Mouse (Mus musculus) liver, adult 2 months (tissue): ENCODE measurements around the gene Snrpb. TPM values are rescaled to one million over a fixed set of nuclear protein-coding genes. Genes with fewer than 3 reads are reported as not detected.

Source experiments
- DNase-seq: peaks from one replicate; pipeline ENCODE4 v3.0.0-alpha.2; 2011; ENCODE audit warnings: low read depth, low spot score; ENCODE audit errors: extremely low read depth
- H3K27ac ChIP-seq: fragments of 200-500 bp; replicated peaks from 2 replicates; pipeline ENCODE4 v1.5.1; 2012; ENCODE audit warnings: low read depth, mild to moderate bottlenecking, control low read depth, inconsistent platforms, low read length; ENCODE audit not compliant: insufficient read depth
- H3K27me3 ChIP-seq: fragments of 200-500 bp; 2 replicates; pipeline ENCODE4 v1.6.1; 2012; ENCODE audit warnings: mild to moderate bottlenecking, moderate library complexity, low read length, inconsistent platforms; ENCODE audit not compliant: control insufficient read depth, insufficient read depth
- H3K36me3 ChIP-seq: fragments of 200-500 bp; 2 replicates; pipeline ENCODE4 v1.6.1; 2012; ENCODE audit warnings: low read length, inconsistent platforms; ENCODE audit not compliant: control insufficient read depth, insufficient read depth
- H3K4me1 ChIP-seq: fragments of 200-500 bp; 2 replicates; pipeline ENCODE4 v1.6.1; 2011; ENCODE audit warnings: low read length; ENCODE audit not compliant: control insufficient read depth, insufficient read depth
- H3K4me3 ChIP-seq: fragments of 200-500 bp; 2 replicates; pipeline ENCODE4 v1.5.1; 2011; ENCODE audit warnings: low read depth, mild to moderate bottlenecking, control low read depth, low read length, moderate library complexity; ENCODE audit not compliant: insufficient read depth
- H3K79me2 ChIP-seq: fragments of 200-500 bp; 2 replicates; pipeline ENCODE4 v1.6.1; 2012; ENCODE audit warnings: inconsistent platforms, mild to moderate bottlenecking, low read length, moderate library complexity; ENCODE audit not compliant: control insufficient read depth, insufficient read depth
- H3K9ac ChIP-seq: fragments of 200-500 bp; 2 replicates; pipeline ENCODE4 v1.6.1; 2012; ENCODE audit warnings: low read depth, mild to moderate bottlenecking, control low read depth, inconsistent platforms, low read length
- CTCF ChIP-seq: fragments of 200-500 bp; IDR thresholded peaks from 2 replicates; pipeline ENCODE4 v1.5.1; 2011; ENCODE audit warnings: low read depth, low read length, control low read depth
- POLR2A ChIP-seq: fragments of 200-500 bp; IDR thresholded peaks from 2 replicates; pipeline ENCODE4 v1.6.1; 2011; ENCODE audit warnings: low read length, control low read depth; ENCODE audit not compliant: insufficient read depth; ENCODE audit errors: extremely low read depth
- WGBS: fragments of 180-500 bp; shearing (Covaris S2); methylation state at CpG from one replicate; pipeline ENCODE4 v1.1.7; 2018; 5-methylcytosine and 5-hydroxymethylcytosine counted together
- polyA plus RNA-seq: library from polyadenylated mRNA; depleted of rRNA; stranded (reverse); fragments of >200 nt; gene quantifications from 2 replicates; pipeline ENCODE4 v1.2.3, GENCODE M21; 2012; rRNA removed
- total RNA-seq: library from RNA; depleted of rRNA; stranded (reverse); fragments of >200 nt; gene quantifications from 2 replicates; pipeline ENCODE4 v1.2.3, GENCODE M21; 2014; rRNA removed

Snrpb gene
- total and polyA plus RNA-seq, 2 experiments = 53.6 to 209 TPM

GRCm38 (mm10) chr2:130125279-130126059, 53.7 kb downstream of the Snrpb start:
- DNase-seq = no peak
- Histone ChIP-seq H3K79me2 (no peaks in the 10 kb centered on the region), H3K27ac (no peak overlapping the region), H3K9ac (no peak overlapping the region), H3K4me3 (no peak overlapping the region), H3K36me3 (no peaks in the 10 kb centered on the region), H3K27me3 (no peaks in the 10 kb centered on the region), H3K4me1 (no peaks in the 10 kb centered on the region)
- 85% methylated on average over 6 of the region's 6 CpGs for WGBS
- TF ChIP-seq CTCF = no peak
- no peak for TF ChIP-seq POLR2A

Other genes with a start within 250 kb of the Snrpb start
- not detected in 2 replicates for gene Tgm3, start 167.1 kb downstream of the Snrpb start, total RNA-seq
- 0.05 and 0.17 TPM in 2 replicates for gene Tgm3, start 167.1 kb downstream of the Snrpb start, polyA plus RNA-seq
- not detected in 2 replicates for gene Tgm6, start 67.0 kb downstream of the Snrpb start, total RNA-seq
- not detected in 2 replicates for gene Tgm6, start 67.0 kb downstream of the Snrpb start, polyA plus RNA-seq
- not detected in 2 replicates for gene Tmc2, start 15.8 kb upstream of the Snrpb start, total RNA-seq
- not detected in 2 replicates for gene Tmc2, start 15.8 kb upstream of the Snrpb start, polyA plus RNA-seq
- gene Nop56, start 95.0 kb upstream of the Snrpb start, total RNA-seq = 12.2 and 12.6 TPM in 2 replicates
- gene Nop56, start 95.0 kb upstream of the Snrpb start, polyA plus RNA-seq = 15.1 and 27.0 TPM in 2 replicates
- gene Idh3b, start 105.1 kb upstream of the Snrpb start, total RNA-seq = 288 and 295 TPM in 2 replicates
- 230 and 257 TPM in 2 replicates for gene Idh3b, start 105.1 kb upstream of the Snrpb start, polyA plus RNA-seq
- gene Ebf4, start 115.8 kb upstream of the Snrpb start, total RNA-seq = 0.07 and 0.09 TPM in 2 replicates
- gene Ebf4, start 115.8 kb upstream of the Snrpb start, polyA plus RNA-seq = 0.19 and 0.22 TPM in 2 replicates
- 0.46 and 0.54 TPM in 2 replicates for gene Cpxm1, start 218.2 kb upstream of the Snrpb start, total RNA-seq
- 1.4 and 1.6 TPM in 2 replicates for gene Cpxm1, start 218.2 kb upstream of the Snrpb start, polyA plus RNA-seq
- gene Gm28372, start 225.8 kb upstream of the Snrpb start, total RNA-seq = not detected in 2 replicates
- gene Gm28372, start 225.8 kb upstream of the Snrpb start, polyA plus RNA-seq = not detected in 2 replicates
- gene 1700020A23Rik, start 225.9 kb upstream of the Snrpb start, total RNA-seq = not detected in 2 replicates
- not detected in 2 replicates for gene 1700020A23Rik, start 225.9 kb upstream of the Snrpb start, polyA plus RNA-seq
- not detected in 2 replicates for gene Tmem239, start 227.1 kb upstream of the Snrpb start, total RNA-seq
- gene Tmem239, start 227.1 kb upstream of the Snrpb start, polyA plus RNA-seq = not detected in 2 replicates
- gene Vps16, start 244.9 kb upstream of the Snrpb start, total RNA-seq = 25.6 and 27.2 TPM in 2 replicates
- 22.6 and 43.2 TPM in 2 replicates for gene Vps16, start 244.9 kb upstream of the Snrpb start, polyA plus RNA-seq
- 6.3 and 7.2 TPM in 2 replicates for gene Pced1a, start 245.3 kb upstream of the Snrpb start, total RNA-seq
- gene Pced1a, start 245.3 kb upstream of the Snrpb start, polyA plus RNA-seq = 23.3 and 29.0 TPM in 2 replicates